Mouse (Mus musculus): ENCODE results near the gene Irf1.

Irf1 gene

GRCm38 (mm10) chr11:53785311-53785936 is 15.6 kb downstream of the Irf1 start:
- DNase-seq = no peak

DNA sequence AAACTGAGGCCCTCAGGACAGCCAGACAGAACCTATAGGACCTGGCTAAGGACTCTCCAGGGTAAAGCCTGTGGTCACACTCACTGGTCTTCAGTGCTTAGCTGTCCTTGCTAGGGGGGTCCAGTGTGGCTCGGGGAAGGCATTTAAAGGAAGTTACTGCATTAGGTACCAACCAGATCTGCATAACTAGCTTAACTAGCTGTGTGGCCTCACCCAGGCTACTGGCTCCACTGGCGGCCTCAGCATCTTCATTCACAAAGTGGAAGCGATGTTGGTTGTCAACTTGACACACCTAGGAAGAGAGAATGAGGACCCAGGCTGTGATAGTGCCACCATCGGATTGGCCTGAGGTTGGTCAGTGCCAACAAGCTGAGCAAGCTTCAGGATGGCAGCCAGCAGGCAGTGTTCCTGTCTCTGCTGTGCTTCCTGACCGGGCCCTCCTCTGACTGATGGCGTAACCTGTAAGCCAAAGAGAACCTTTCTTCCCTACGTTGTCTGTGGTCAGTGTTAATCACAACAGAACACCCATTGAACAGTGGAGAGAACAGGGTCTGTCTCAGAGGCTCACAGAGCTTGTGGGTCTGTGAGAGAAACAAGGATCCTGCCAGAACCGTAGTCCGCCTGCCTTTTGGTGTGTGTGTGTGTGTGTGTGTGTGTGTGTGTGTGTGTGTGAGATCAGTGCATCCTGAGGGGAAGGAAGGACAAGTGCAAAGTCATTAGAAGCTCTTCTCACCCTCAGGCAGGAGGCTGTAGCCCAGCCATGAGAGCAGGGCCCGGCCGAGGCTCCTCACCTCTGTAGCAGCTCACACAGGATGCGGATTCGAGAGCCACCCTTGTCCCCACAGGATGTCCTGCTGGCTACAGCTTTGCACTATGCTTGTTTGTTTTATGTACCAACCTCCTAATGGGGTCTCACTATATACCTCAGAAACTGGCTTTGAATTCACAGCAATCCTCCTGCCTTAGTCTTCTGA is 16.5 kb downstream of the Irf1 start:
- DNase-seq = peak; percentile 47

DNA sequence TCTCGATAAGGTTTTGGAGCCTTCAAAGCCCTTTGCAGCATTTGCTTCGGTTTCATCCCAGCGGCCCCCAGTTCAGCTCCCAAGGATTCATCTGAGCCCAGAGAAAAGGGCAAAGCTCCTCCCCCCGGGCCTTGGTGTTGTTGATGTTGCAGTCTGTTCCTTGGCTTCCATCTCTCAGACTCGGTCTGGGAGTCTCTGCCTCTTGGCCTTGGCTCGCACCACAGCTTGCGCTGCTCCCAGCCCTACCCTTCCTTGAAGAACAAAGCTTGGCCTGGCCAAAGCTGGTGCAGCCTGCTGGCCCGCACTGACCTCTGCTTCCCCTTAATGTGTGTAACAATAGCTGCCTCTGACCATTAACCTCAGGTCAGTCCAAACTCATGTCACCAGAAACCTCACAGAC is 18.4 kb downstream of the Irf1 start:
- peak; percentile 72 for DNase-seq

- DNase-seq = no peak
Observed at GRCm38 (mm10) chr11:53789277-53789676, 19.5 kb downstream of the Irf1 start.

DNA sequence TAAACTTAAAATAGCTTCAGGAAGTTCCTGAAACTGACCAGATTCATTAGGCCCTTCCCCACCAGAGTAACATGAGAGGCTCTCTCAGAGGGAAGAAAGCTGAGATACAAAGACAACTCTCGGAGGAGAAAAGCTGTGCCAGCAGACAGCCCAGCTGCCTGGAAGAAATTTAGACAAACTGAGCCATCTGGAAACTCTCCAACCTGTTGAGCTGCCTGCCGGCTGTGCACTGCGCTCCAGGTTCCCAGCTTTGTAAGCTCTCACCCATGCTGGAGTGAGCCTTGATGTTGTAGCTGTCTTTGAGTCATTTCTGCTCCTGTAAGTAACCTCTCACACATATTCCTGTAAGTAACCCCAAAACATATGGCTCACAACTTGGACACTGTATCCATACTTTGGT is 23.2 kb downstream of the Irf1 start:
- no peak for DNase-seq

- DNase-seq = no peak
Observed at GRCm38 (mm10) chr11:53794015-53794414, 24.2 kb downstream of the Irf1 start.

DNA sequence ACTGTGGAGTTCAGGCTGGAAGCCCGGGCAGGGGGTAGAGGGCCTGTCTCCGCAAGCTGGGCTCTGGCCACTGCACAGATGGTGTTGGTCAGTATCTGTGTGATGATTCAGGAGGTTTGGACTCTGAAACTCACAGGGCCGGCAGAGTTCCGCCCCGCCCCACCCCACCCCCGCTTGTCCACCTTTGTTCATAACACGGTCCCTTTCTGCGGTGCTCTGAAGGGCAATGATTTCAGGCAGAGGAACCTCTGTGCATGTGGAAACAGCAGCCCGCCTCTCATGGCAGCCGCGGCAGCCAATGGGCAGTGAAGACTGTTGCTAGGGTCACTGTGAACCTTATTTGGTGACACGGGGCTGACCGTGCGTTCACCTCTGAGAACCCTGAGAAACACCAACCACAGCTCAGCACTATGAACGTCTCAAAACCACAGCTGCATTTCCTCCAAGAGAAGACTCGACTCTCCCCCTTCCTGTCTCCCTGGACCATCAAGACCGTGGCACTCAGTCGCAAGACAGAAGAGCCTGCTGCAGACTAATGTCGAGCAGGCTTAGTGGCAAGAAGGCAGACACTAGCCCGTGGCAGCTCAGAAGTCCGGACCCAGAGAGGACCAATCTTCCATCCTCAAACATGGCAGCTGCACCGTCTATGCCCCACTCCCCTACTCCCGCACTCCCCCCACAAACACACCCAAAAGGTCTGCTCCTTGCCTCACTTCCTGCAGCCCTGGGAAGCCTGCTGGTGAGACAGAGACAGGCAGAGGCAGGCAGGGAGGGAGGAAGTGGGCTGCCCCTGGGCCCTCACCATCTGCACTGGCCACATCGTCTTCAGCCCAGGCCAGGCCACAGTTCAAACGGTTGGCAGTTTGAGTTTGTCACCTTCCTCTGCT is 25.1 kb downstream of the Irf1 start:
- DNase-seq = peak; percentile 73

GRCm38 (mm10) chr11:53795813-53796212 is 26.0 kb downstream of the Irf1 start:
- DNase-seq = no peak

GRCm38 (mm10) chr11:53796409-53797151 is 26.8 kb downstream of the Irf1 start:
- peak; percentile 80 for DNase-seq

GRCm38 (mm10) chr11:53797386-53797920 is 27.6 kb downstream of the Irf1 start:
- no peak for DNase-seq

DNA sequence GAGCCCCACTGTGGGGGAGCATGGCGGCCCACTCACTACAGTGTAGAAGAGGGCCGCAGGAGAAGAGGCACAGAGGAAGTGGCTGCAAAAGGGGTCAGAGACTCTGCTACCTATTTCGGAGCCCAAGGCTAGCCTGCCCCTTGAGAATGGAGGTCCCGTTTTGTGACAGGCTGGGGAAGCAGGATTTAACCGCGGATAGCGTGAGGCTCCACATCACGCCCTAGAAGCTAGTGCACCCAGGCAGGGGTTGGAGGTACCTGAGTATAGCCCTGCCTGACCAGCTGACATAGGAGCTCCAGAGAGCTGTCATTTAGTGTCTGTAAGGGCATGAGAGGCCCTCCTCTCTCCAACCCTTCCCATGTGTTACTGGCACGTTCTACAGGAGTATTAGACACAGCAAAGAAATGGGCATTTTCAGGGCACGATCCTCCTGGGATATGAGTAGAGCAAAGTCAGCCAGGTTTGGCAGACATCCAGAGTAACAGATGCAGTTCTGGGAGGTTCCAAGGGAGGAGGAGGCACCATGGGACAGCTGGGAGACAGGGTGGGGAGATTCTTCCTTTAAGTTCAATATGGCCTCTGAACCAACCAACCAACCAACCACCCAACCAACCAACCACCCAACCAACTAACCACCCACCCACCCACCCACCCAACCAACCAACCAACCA is 28.4 kb downstream of the Irf1 start:
- DNase-seq = no peak

DNA sequence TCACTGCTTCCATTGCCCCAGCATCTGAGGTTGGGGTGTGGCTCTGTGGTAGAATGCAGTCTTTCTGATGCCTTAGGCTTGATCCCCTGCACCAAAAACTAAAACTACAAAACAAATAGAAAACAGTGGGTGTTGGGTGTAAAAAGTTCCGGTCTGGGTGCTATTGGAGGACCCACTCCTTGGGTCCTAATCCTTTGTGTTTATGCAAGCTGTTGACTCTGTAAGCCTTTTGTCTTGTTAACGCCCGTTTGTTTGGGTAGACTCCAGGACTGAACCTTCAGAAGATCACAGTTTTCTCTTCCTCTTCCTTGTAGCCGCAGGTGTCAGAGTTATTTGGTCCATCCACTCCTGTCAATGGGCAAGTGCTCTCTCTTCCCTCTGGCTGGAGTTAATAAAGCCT is 30.2 kb downstream of the Irf1 start:
- no peak for DNase-seq

DNA sequence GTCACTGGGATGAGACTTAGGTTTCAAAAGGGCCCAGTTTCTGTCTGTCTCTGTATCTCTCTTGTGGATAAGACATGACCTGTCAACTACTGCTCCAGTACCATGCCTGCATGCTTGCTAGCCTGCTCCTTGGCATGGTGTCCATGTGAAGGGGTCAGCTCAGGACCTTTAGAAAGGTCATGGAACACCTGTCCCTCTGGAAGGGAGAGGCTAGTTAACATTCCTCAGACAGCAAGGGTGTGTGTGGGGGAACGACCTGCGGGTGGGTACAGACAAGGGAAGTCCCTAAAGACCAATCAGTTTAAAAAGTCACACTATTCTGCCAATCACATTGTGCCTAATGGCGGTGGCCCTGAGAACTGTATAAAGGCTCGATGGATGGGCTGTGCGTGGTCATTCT is 31.2 kb downstream of the Irf1 start:
- DNase-seq = no peak

DNA sequence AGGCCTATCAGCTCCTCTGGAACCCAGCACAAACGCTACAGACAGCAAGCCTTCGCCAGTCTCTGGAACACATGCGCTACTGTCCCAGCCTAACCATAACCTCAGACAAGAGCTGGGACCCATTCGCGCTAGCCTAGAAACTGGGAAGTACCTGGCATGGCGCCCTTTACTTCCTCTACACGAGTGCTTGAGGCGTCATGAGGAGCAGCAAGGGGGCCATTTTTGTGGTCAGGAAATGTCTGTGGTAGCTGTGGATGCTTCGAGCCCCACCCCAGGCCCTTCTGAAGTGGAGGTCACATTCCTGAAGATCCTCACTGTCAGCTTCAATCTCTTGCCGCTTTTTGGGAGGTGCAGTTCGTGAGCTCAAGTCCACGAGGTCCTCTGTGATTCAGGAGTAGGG is 33.3 kb downstream of the Irf1 start:
- DNase-seq = peak; percentile 38

DNA sequence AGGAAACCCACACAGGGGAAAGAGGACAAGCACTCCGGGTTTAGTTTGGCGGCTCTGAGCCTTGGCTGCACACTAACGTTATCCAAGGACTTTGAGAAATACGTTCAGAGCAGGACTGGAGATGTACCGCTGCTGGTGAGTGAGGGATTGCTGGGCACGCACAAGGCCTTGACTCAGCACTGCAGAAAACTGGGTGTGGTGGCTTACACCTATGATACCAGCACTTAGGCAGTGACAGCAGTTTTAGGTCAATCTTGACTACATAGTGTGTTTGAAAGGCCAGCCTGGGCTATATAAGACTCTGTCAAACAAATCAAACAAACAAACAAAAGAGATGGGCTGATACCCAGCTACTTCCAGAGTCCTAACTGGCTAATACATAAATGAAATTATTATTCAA is 33.7 kb downstream of the Irf1 start:
- DNase-seq = no peak

DNA sequence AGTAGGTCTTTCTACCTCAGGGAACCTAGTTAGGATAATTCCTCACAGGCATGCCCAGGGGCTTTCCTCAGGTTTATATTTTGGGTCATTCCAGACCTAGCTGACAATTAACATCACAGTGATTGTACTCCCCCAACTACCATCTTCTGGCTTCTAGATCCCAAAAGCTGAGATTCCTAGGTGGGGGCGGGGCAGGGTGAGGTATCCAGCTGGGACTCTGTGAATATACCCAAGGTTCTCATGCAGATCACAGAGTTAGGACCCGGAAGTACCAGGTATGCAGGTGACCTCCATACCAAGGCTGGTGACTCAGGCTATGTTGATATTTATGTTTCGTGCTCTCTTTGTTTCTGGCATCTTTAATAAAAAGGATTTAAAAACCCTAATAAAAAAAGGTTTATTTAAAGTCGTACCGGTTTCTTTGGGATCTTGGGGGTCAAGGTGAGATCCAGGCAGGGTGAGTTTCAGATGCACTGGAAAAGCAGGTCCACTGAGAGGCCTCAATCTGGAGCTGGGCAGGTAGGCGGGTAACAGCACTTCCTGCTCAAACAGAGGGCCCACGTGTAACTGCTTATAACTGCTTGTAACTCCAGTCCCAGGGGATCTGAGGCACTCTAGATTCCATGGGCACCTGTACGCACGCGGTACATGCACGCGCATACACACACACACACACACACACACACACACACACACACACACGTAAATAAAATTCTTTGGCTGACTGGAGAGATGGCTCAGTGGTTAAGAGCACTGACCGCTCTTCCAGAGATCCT is 34.9 kb downstream of the Irf1 start:
- no peak for DNase-seq

DNA sequence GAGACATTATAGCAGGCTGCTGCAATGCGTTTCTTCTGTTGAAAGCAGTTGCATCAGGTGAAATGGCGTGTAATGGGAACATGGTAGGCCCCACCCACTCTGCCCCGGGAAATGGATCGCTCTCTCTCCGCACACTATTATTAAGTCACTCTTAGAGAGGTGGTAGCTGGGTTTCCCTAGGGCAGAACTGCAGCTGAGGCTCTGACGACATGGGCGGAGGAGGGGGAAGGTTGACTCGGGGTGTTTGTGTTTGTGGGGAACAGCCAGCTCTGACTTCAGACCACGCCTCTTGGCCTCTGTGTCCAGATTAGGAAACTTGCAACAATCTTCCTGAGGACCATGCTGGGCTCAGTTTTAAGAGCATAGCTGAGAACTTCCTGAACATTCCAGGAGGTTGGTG is 36.0 kb downstream of the Irf1 start:
- DNase-seq = peak; percentile 66

DNA sequence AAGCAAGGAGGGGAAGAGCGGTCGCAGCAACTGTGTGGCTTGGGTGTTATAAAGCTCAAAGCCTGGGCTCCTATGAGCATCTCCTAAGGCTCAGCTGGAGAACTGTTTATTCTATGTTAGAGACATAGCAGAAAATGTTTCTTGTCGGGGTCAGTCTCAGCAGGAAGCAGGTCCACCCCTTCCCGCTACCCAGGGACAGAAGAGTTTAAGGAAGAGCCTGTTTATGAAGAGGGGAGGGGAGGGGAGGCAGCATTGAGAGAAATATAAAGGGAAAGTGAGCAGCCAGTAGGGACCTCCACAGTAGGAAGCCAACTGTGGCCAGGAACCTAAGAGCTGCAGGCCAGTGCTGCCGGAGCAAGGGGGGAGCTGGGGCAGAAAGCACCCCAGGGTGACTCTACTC is 39.5 kb downstream of the Irf1 start:
- no peak for DNase-seq

DNA sequence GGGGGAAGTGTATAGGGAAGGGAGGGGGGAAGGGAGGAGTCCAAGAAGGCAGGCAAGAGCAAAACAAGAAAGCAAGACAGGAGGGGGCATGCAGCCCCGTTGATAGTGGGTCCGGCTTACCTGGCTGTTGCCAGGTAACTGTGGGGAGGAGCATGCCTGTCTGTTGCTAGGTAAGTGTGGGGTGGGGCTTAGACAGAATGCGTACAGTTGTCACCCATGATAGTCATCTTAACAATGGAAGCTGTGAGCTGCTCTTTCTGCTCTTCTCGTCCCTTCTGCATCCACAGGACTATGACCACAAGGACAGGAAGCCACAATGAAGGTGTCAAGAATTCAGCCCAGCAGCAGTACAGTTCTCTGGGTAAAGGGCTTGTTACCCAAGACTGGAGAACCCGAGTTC is 40.3 kb downstream of the Irf1 start:
- no peak for DNase-seq

DNA sequence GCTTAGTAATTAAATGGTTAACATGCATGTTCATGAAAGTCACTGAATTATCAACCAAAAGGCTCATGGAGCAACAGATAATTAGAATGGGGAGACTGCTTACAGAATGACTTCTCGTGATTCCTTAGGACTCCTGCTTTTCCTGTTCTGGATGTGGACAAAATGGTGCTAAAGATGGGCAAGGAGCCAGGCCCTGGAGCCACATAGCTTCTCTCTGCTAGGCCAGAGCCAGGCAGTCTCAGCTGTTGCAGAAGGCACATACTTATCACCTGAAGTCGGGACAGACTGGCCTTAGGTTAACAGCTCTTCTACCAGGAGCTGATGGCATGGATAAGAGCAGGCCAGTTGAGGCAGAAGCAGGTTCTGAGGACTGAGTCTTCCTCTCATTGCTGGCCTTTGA is 40.9 kb downstream of the Irf1 start:
- DNase-seq = no peak

DNA sequence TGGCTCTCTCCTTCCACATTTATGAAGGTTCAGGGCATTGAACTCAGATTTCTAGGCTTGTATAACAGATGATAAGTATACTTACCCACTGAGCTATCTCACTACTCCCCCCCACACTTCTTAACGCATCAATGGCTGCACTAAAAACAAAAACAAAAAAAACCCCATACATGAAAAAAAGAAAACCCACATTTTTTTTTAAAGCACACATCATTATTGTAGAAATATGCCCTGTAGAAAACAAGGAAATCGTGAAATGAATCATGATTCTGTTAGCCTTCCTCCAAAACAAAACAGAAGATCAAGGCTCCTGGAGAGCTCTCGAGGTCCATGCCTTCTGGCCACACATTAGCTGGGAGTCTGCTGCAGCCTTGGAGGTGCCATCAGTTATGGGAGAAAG is 41.5 kb downstream of the Irf1 start:
- no peak for DNase-seq

Data from kidney, postnatal 14 days (tissue).